Mouse (Mus musculus): ENCODE measurements around the gene Rhobtb1. TPM values are rescaled to one million over a fixed set of nuclear protein-coding genes. Genes with fewer than 3 reads are reported as not detected.

The Rhobtb1 gene
- polyA plus RNA-seq, 1 experiment = 4.6 TPM

DNA sequence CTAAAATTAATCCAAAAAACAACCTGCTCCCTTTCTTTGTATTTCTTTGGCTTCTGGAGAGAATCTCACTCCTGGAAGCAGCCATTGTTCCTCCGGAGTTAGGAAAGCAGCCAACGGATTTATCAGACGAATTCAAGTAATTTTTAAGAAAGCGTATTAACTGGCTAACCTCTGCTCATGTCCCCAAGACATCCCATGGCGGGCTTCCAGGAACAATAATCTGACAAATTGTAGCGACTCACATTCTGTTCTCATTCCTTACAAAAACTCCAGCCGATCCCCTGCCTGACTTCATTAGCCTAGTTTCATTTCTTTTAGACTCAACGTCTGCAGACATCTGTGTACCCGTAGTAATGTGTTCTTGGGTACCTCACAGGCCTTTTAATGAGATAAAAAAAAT lies 107.4 kb downstream of the Rhobtb1 start:
- no peak overlapping the region for H3K27ac ChIP-seq (ENCODE audit: insufficient read depth, low read length)
- no peak overlapping the region for H3K4me3 ChIP-seq (ENCODE audit: insufficient read depth, low read length)
- TF ChIP-seq POLR2A (IDR thresholded peaks at IDR 0.05; ENCODE audit: extremely low read depth, insufficient read depth, low read length) = no peak
- no peak for TF ChIP-seq CTCF (IDR thresholded peaks at IDR 0.05; ENCODE audit: extremely low read depth, insufficient read depth, low read length)
- no peaks in the 10 kb centered on the region for H3K4me1 ChIP-seq (ENCODE audit: control insufficient read depth, insufficient read depth, low read length)

DNA sequence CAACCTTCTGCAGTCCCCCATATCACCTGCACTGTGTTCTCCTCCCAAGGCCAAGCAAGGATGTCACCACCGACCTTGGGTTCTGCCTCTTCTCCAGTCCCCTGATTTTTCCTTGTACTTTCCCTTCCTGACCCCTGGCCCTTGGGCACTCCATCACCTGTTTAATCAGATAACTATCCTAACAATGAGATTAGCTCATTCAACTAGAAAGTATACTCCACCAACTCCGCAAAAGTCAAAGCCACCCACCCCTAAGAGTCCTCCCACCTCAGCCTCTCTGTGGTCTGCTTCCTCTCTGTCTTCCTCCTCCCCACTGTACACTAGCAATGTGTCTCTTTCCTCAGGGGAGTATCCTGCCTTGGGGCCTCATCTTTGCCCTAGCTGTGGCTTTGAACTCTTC lies 107.9 kb downstream of the Rhobtb1 start:
- H3K27ac ChIP-seq (ENCODE audit: insufficient read depth, low read length) = no peak overlapping the region
- TF ChIP-seq CTCF (IDR thresholded peaks at IDR 0.05; ENCODE audit: extremely low read depth, insufficient read depth, low read length) = no peak
- no peak for TF ChIP-seq POLR2A (IDR thresholded peaks at IDR 0.05; ENCODE audit: extremely low read depth, insufficient read depth, low read length)
- no peaks in the 10 kb centered on the region for H3K4me1 ChIP-seq (ENCODE audit: control insufficient read depth, insufficient read depth, low read length)
- no peak overlapping the region for H3K4me3 ChIP-seq (ENCODE audit: insufficient read depth, low read length)

DNA sequence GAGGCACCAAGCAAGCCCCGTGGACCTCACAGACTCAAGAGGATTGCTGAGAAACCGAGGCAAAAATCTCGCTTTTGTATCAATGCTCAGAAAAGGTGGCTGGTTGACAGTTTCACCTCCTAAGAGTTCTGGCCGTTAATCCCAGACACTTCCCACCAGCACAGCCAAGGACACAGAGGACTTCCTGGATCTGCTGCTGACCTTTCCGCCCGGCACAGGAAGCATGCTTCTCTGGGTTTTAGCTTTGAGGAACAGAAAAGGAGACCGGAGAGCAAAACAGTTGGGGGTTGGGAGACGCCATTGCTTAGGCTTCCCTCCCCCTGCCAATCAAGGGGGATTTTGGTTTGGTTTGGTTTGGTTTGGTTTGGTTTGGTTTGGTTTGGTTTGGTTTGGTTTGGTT lies 108.7 kb downstream of the Rhobtb1 start:
- H3K27ac ChIP-seq (ENCODE audit: insufficient read depth, low read length) = no peak overlapping the region
- TF ChIP-seq POLR2A (IDR thresholded peaks at IDR 0.05; ENCODE audit: extremely low read depth, insufficient read depth, low read length) (no peak), CTCF (IDR thresholded peaks at IDR 0.05; ENCODE audit: extremely low read depth, insufficient read depth, low read length) (no peak)
- H3K4me3 ChIP-seq (ENCODE audit: insufficient read depth, low read length) = no peak overlapping the region
- H3K4me1 ChIP-seq (ENCODE audit: control insufficient read depth, insufficient read depth, low read length) = no peaks in the 10 kb centered on the region

DNA sequence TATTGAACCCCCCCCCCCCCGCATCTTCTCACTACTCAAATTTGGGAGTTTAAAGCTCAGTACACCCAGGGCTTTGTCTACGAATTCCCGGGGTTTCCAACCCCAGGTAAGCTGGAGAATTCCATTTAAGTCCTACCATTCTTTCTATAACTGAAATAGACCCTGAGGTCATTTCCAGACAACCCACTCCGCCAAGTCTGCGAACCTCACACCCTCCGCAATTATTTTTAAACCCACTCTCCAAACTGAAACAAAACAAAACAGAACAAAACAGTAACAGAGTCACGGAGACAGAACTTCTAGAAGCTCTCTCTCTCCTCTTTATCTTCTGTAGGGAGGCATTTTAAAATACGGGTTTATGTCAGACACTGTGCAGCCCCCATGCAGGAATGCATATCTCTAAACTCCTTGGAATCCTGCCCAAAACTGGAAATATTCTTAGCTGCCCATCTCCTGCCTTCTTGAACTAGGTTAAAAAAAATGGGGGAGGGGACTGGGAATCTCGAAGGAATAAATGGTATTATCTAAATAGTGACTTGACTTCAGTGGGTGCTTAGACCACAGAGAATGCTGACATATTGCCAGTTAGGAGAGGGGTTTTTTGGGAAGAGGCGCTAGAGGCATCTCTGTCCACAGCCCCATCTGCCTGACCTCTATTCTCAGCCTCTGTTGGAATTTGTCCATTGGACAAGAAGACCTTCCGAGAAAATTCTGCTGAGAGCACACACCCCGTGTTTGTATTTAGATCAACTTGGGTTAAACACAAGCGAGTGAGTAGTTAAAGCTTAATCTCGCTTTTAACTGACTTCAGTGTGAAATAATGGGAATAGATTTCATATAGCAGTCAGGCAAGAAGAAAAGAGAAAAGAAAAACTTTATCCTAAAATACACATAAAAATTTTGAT lies 111.9 kb downstream of the Rhobtb1 start:
- no peak overlapping the region for H3K4me3 ChIP-seq (ENCODE audit: insufficient read depth, low read length)
- no peak for TF ChIP-seq POLR2A (IDR thresholded peaks at IDR 0.05; ENCODE audit: extremely low read depth, insufficient read depth, low read length)
- no peak for TF ChIP-seq CTCF (IDR thresholded peaks at IDR 0.05; ENCODE audit: extremely low read depth, insufficient read depth, low read length)
- no peaks in the 10 kb centered on the region for H3K4me1 ChIP-seq (ENCODE audit: control insufficient read depth, insufficient read depth, low read length)
- no peak overlapping the region for H3K27ac ChIP-seq (ENCODE audit: insufficient read depth, low read length)

DNA sequence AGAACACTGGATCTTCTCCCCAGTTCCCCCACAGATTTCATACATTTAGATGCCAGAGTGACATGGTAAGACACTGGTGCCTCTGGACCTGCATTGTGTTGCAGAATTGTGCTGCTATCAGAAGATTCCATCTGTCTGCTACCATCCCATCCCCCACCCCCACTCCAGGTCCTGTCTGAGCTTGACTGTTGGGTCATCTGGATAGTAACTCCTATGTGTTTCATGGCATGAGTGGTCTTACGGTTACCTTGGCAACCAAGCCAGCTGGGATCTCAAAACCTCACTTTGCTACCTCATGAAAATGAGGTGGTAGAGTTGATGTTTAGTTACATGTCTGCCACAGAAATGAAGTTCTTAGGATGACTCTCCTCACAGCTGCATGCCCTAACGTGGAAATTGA lies 112.7 kb downstream of the Rhobtb1 start:
- TF ChIP-seq CTCF (IDR thresholded peaks at IDR 0.05; ENCODE audit: extremely low read depth, insufficient read depth, low read length) (no peak), POLR2A (IDR thresholded peaks at IDR 0.05; ENCODE audit: extremely low read depth, insufficient read depth, low read length) (no peak)
- no peaks in the 10 kb centered on the region for H3K4me1 ChIP-seq (ENCODE audit: control insufficient read depth, insufficient read depth, low read length)
- H3K27ac ChIP-seq (ENCODE audit: insufficient read depth, low read length) = no peak overlapping the region
- H3K4me3 ChIP-seq (ENCODE audit: insufficient read depth, low read length) = no peak overlapping the region

DNA sequence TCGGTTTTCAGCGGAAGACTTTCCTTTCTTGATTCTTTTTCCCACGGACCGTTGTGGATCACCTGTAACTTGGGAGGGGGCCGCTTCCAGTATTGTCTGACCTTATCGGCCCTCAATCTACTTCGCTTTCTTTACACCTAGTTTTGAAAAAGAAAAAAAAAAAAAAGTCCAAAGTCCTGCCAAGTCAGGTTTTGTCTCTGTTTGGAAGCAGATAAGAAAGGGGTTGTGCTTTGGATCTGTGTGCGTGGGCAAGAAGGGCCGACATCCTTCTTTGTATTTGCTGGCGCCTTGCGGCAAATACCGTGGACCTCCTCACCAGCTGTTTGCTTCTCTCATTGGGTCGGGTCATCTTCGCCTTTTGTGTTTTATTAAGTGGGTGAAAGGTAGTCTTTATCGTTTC lies 114.2 kb downstream of the Rhobtb1 start:
- H3K4me3 ChIP-seq (ENCODE audit: insufficient read depth, low read length) = no peak overlapping the region
- no peaks in the 10 kb centered on the region for H3K4me1 ChIP-seq (ENCODE audit: control insufficient read depth, insufficient read depth, low read length)
- TF ChIP-seq POLR2A (IDR thresholded peaks at IDR 0.05; ENCODE audit: extremely low read depth, insufficient read depth, low read length) (no peak), CTCF (IDR thresholded peaks at IDR 0.05; ENCODE audit: extremely low read depth, insufficient read depth, low read length) (no peak)
- H3K27ac ChIP-seq (ENCODE audit: insufficient read depth, low read length) = no peak overlapping the region

DNA sequence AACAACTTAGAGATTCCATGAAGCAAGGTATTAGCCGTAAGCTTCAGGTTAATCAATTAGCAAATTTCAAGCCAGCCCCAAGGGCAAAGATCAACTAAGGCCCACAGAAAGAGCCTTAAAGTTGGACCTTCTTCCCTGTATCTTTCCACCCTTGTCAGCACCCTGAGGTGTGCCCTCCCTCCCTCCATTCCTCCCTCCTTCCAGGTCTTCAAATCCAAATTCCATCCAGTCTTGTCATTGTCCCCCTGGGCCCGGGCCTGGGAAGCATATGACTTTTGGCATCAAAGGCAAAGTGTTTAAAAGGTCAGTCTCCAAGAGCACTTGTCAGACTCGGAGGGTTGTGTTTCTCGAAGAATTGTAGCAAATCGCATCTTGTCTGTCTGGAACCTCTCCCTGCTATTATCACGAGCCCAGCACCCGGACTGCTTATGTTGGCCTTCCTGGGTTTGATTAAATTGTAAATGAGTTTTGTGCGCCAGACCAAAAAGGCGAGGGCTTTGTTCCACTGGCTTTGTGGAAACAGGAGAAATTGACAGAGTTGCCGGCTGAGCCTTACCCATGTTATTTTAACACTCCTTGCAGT lies 116.9 kb downstream of the Rhobtb1 start:
- H3K4me1 ChIP-seq (ENCODE audit: control insufficient read depth, insufficient read depth, low read length) = no peaks in the 10 kb centered on the region
- TF ChIP-seq CTCF (IDR thresholded peaks at IDR 0.05; ENCODE audit: extremely low read depth, insufficient read depth, low read length) (no peak), POLR2A (IDR thresholded peaks at IDR 0.05; ENCODE audit: extremely low read depth, insufficient read depth, low read length) (no peak)
- no peak overlapping the region for H3K4me3 ChIP-seq (ENCODE audit: insufficient read depth, low read length)
- H3K27ac ChIP-seq (ENCODE audit: insufficient read depth, low read length) = no peak overlapping the region

DNA sequence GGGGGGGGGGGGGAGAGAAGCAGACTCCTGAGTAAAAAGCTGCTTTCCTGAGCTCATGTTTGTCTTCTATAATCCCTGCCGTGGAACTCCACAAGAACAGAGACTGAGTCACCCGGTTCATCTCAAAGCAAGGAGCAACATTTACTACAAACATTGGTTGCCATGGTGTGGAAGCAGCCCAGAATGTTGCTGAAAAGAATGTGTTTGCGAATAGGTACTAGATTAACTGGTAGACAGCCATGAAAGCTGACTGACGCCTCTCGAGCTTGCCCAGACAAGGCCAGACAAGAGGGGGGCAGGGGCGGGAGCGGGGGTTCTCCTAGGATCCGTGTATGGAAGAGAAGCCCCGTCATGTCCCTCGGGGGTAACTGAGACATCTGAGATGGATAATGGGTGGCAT lies 120.2 kb downstream of the Rhobtb1 start:
- Histone ChIP-seq H3K4me3 (ENCODE audit: insufficient read depth, low read length) (no peak overlapping the region), H3K27ac (ENCODE audit: insufficient read depth, low read length) (no peak overlapping the region), H3K4me1 (ENCODE audit: control insufficient read depth, insufficient read depth, low read length) (no peaks in the 10 kb centered on the region)
- no peak for TF ChIP-seq POLR2A (IDR thresholded peaks at IDR 0.05; ENCODE audit: extremely low read depth, insufficient read depth, low read length)
- no peak for TF ChIP-seq CTCF (IDR thresholded peaks at IDR 0.05; ENCODE audit: extremely low read depth, insufficient read depth, low read length)

DNA sequence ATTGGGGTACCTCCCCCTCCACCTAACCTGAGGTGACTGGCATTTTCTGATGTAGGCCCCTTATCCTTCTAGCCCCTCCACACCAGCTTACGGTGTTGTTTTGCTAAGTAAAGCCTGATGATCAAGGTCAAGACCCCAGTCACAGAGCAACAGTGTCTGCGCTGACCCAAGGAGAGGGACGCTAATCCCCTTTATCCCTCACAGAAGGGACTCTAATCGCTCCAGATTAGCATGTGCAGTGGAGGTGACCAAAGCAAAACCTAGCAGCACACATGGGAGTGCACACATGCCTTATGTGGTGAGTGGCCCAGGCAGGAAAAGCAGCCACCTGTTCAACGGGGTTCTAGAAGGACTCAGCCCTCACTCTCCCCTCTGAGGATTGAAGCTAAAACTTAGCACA lies 123.0 kb downstream of the Rhobtb1 start:
- Histone ChIP-seq H3K4me1 (ENCODE audit: control insufficient read depth, insufficient read depth, low read length) (no peaks in the 10 kb centered on the region), H3K27ac (ENCODE audit: insufficient read depth, low read length) (no peak overlapping the region), H3K4me3 (ENCODE audit: insufficient read depth, low read length) (no peak overlapping the region)
- TF ChIP-seq CTCF (IDR thresholded peaks at IDR 0.05; ENCODE audit: extremely low read depth, insufficient read depth, low read length) = no peak
- TF ChIP-seq POLR2A (IDR thresholded peaks at IDR 0.05; ENCODE audit: extremely low read depth, insufficient read depth, low read length) = no peak

DNA sequence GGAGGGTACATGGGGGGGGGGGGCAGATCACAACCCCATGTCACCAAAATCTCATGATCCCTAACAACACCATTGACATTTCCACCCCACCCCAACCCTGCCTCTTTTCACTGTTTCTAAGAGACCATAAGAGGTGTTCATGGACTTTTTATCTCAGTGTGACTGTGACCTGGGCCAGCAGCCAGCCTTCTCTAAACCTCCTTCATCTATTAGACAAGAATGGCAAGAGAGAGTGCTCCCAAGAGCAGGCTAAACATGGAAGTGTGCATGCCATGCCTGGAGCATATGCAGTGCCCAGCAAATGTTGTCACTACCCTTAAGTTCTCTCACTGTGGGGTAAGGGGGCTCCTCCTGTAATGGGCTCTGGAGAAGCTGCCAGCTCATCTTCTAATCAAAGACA lies 123.5 kb downstream of the Rhobtb1 start:
- Histone ChIP-seq H3K4me1 (ENCODE audit: control insufficient read depth, insufficient read depth, low read length) (no peaks in the 10 kb centered on the region), H3K27ac (ENCODE audit: insufficient read depth, low read length) (no peak overlapping the region), H3K4me3 (ENCODE audit: insufficient read depth, low read length) (no peak overlapping the region)
- TF ChIP-seq CTCF (IDR thresholded peaks at IDR 0.05; ENCODE audit: extremely low read depth, insufficient read depth, low read length) = no peak
- TF ChIP-seq POLR2A (IDR thresholded peaks at IDR 0.05; ENCODE audit: extremely low read depth, insufficient read depth, low read length) = no peak

Data from cortical plate, adult 2 months (tissue).